Mouse (Mus musculus) mouse trophoblast stem cell (cell line): Measurements from ENCODE around the gene Morn2.
"Not testable (repeated sequence)": the region's sequence is repeated elsewhere in the genome, so short reads cannot be mapped to it uniquely, and the experiment has no call there.

Experiments
- in situ Hi-C, 2 experiments: fragments of 300-500 bp; cut with MseI, MboI; formaldehyde crosslinking; loops; 2 replicates in 1 of 2; 3 replicates in 1 of 2; pipeline ENCODE4 v1.15.1; 2025

The Morn2 gene

DNA sequence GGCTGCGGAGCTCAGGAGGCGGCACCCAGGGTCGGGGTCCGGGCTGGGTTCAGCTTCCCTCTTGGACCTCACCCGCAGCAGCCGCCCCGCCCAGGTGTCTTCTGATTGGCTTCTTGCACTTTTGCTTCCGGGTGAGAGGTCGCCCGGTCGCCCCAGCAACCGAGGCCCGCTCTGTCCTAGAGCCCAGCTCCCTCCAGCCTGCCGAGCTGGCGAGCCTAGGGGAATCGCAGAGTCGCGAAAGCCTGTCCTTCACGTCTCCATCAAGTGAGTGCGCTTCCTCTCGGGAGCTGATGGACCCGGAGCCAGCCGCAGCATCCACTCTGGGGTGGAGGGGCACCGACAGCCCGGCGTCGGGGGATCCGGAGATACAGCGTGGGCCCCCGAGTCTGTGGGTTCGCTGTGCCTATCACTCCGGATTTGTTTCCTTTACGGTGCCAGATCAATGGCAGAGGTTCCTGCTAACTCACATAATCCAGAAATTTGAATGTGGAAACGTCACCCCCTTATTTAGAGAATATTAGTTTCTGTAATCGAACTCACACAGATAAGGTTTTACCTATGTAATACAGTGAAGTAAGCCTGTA lies at the start of gene Morn2, which contains the start of gene Dhx57:
Gene Morn2, plus strand, starts transcription at position 130 of the 584 bp plus-strand sequence.
Gene Dhx57, minus strand, starts transcription at position 403 of the 584 bp plus-strand sequence.
- in situ Hi-C loops = no loop called here

DNA sequence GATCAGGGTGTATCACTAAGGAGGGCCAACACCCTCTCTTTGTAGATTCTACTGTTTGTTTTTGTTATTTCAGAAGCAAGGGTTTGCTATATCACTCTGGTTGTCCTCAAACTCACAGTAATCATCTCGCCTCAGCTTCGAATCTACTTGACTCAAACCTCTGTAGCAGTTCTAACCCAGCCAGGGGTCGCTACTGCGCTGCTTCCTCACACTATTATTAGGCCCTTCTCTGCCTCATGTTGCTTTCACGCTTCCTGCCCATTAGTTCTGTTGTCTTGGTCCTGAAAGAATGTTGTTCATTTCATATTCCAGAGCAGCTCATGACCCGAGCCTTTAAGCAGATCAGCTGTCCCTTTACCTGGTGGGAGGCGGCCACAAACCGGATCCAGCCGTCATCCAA lies 48.4 kb upstream of the Morn2 start:
- in situ Hi-C loops = no loop called here

DNA sequence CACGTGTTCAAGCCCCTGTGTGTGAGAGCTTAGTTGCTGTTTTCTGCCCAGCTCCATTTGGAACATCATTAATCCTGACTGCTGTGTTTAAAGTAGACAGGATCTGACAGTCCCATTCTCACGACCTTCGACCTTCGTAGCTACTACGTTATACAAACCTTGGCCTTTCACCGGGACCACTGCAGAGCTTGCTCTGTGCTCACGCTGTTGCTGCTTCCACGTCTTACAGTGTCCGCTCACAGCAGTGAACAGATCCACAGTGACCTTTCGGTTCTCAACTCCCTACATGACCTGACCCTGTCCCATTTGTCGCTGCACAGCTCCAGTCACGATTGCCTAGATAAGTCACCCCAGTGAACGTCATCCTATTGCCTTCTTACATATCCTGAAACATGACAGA lies 46.9 kb upstream of the Morn2 start:
- in situ Hi-C loops = no loop called here

DNA sequence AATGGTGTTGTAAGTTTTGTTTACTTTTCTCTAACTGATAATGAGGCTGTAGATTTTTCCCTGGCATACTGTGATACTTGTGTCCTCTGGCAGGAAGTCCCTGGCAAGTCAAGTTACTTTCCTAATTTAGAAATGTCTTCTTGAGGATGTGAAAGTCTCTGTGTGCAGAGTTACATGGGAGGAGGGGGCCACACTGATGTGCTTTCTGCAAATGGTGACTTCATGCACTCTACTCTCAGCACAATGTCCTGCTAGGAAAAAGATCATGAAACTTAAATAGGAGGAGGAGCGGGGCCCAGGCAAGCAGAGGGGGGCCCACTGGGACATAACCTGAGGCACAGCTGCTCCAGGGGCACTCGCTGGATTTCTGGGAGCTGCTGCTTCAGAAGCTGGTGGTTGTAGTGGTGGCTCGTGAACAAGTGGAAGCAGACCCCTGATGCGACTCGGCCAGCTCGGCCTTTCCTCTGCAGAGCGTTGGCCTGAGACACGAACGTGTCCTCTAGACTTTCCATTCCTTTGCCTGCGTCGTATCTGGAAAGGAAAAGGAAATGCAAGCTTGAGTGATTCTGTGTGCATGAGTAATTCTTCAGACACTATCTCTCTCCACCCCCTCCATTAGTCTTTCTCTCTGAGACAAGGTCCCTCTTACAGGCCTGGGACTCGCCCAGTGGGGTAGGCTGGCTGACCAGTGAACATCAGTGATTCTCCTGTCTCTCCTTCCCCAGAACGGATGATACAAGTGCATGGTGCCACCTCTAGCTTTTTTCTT lies 37.1 kb upstream of the Morn2 start:
- in situ Hi-C loops = no loop called here

DNA sequence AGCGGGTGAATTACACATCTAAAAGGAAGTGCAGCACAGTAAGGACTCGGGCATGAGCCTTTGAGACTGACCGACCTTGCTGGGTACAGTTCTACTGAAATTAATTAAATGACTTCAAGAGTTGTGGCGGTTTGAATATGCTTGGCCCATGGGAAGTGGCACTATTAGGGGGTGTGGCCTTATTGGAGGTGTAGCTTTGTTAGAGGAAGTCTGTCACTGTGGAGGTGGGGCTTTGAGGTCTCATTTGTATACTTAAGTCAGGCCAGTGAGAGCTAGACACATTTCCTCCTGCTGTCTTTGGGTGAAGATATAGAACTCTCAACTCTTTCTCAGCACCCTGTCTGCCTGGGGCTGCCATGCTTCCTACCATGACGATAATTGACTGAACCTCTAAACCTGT lies 35.6 kb upstream of the Morn2 start:
- in situ Hi-C loops = no loop called here

DNA sequence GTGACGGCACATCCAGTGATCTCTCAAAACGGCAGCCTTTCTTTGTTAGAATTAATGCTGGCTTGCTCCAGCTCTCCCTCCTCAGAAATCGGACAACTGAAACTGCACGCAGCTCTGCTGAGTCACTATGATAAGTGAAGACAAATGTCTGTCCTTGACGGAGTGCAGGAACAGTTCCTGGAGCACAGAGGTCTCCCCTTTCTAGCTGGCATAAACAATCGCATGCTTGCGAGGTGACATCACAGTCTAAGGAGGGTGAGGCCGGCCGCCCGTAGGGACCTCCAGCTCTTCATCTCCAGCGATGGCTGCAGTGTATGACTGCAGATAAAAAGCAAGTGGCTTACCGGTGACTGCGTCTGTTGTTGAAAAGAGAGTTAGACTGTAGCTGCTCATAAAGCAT lies 34.8 kb upstream of the Morn2 start:
- in situ Hi-C loops = no loop called here

DNA sequence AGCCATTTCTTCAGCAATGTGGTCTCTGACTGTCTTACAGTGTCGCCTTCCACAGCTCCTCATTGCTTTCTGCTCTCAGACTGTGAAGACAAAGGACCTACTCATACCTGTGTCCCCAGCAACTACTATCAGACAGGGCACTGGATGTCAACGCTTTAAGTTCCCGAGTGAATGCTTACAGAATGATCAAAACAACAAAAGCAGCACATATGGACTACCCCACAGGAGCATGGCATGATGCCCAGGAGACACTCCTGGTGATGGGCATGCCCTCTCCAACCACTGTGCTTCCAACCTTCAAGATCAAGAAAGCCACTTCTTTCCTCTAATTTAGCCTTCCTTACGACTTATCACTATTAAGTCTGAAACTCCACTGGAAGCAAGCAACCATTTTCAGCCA lies 22.9 kb upstream of the Morn2 start:
- in situ Hi-C loops = no loop called here

DNA sequence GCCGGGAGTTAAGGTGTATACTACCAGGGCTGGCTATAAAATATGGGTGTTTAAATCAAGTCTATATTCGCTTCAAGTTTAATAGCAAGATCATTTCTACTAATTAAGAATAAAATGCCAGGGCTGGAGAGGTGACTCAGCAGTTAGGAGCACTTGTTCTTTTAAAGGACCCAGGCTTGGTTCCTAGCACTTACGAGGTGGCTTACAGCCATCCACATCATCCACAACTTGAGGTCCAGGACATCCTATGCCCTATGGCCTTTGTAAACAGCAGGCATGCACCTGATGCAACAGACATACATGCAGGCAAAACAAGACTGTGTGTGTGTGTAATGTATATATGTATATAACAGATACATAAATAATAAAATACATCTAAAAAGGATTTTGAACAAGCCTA lies 21.9 kb upstream of the Morn2 start:
- in situ Hi-C loops = no loop called here

DNA sequence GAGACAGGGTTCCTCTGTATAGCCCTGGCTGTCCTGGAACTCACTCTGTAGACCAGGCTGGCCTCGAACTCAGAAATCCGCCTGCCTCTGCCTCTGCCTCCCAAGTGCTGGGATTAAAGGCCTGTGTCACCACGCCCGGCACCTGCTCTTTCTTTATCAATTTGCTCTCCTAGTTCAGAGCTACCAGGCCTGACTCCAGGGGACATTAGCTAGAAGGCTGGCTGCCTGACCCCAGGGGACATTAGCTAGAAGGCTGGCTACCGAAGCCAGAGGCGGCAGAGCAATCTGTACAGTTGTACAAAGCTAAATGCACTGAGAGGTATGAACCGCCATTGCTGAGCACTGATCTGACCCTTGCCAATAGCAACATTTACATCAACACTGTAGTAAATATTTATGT lies 19.4 kb upstream of the Morn2 start:
- in situ Hi-C loops = not testable (repeated sequence)

DNA sequence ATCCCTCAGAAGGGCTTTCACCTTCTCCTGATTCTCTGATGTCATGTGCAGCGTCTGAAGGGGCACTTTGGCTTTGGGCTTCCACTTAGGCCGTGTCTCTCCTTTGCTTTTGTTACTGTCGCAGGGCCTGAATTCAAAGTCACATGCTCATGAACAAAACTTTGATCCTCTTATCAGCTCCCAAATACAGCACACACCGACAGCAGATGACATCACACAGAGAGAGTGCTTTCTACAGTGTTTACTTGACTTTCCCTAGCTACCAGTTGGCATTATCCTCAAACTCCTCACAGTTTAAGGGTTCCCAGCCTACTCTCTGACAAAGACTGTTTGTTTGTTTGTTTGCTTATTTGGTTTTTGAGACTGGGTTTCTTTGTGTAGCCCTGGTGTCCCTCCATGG lies 11.7 kb upstream of the Morn2 start:
- in situ Hi-C loops = no loop called here

DNA sequence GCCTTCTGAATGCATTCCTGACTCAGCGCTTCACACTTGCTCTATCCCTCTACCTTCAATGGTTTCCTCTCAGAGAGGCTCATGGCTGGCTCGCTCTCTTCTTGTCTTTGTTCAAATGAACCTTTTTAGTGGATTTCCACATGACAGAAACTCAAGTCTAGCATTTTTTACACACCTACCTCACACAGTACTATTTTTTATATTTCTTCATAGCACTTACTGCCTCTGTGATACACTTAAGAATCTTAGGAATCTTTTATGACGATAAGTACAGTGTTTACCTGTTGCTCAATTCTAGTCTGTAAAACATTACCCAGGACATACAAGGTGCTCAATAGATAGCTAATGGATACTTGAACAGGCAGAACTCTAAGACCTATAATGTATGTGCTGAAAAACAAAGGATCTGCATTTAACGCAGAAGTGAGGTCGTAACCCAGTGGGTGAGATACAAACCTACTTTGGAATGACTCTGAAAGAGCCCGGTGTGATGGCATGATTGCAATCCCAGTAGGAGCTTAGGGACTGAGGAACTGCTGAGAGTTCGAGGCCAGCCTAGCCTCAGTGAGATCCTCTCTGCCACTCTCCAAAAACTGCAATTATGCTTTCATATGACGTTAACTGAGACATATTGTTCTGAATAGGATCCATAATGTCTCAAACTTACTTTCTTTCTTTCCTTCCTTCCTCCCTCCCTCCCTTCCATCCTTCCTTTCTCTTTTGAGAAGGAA lies 10.5 kb upstream of the Morn2 start:
- in situ Hi-C loops = no loop called here

DNA sequence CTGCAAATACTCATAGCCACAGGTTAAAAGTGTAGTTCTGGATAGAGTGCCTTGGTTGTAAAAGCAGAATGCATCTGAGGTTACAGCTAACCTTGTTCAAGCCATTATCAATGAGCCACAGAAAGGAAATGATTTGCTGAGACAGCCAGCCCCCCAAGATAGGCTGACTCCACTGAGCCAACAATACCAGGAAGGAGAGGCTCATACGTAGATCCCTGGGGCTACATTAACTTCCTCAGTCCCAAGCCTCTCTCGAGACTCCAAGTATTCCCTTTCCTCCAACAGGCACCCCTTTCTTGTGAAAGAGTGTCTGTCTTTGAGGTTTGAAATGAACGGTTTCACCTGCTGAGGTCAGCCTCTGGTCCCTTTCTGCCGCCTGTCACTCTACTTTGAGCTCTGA lies 5.6 kb upstream of the Morn2 start:
- in situ Hi-C loops = no loop called here

DNA sequence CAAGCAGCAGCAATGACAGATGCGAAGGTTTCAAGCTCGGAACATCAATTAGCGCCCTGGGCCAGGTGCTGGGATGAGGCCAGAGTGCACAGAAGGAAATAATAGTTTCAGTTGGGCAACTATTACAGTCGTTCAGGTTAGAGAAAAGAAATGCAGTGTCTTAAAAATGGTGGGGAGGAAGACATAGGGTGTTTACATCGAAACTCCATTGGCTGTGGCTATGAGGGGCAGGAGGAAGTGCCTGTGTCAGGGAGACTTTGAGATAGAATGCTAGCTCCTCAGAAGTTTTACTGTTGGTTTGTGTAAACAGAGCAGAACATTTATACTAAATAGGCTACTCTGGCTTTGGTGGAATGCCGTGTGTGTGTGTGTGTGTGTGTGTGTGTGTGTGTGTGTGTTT lies 2.0 kb upstream of the Morn2 start:
- in situ Hi-C loops = no loop called here

DNA sequence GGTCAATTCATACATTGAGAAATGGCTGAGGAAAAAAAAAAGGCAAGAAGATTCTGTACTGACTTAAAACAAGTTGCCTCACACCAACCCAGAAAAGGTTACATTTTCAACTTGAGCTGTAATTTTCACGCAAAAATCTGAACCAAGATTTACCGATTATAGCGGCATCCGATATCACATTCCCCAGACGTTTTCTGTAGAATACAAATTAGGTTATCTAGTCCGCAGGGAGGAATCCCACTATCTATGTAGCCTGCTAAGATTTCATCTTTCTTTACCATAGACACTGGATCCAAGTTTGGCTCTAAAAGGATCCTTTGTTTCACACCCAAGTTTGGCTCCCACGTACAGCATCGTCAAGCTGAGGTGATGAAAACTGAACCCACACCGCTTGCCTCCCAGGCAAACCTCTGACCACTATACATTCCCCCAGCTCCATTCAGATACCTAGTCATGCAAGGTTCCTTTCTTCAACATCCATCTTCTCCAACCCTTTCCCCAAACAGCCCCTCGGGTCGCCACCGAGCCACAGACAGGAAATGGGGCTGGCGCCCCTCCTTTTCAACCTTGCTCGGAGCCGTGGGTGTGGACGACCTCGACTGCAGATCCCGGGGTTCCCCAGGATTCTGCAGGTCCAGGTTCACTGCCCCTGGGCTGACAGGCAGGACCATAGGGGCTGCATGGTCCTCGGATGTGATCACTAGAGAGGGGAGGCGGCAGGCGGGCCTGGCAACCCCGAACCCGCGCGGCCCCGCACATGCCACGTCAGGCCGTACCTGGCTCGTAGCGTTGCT lies 526 bp upstream of the Morn2 start:
- in situ Hi-C loops = no loop called here

DNA sequence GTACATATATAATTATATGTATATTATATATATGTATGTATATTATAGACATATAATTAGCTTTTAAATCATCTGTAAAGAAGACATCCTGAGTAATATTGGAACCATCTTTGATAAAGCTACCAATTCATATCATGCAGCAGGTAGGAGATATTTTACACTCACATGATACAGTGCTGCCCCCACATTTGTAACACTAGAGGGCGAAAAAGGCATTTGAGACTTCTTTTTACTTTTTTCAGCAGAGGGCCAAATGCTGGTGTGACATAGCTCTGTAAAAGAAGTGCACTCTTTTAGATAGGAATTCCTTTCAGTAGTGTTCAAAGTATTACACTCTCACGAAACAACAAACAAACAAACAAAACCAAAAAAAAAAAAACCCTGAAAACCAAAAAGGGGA lies 1.1 kb downstream of the Morn2 start:
- in situ Hi-C loops = no loop called here

DNA sequence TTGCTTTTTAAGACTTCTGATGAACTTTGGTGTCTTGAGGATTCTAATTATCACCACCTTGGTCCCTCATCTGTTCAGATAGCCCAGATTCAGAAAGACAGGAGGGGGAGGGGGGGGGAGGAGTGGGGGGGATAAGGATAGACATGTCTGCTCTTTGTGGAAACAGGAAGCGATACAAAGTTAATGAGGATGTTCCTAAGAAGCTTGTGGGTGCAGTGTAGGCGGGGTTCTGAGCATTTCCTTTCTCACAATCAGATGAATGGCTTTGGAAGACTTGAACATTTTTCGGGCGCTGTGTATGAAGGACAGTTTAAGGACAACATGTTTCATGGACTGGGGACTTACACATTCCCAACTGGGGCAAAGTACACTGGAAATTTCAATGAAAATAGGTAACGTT lies 5.3 kb downstream of the Morn2 start:
- in situ Hi-C loops = no loop called here

DNA sequence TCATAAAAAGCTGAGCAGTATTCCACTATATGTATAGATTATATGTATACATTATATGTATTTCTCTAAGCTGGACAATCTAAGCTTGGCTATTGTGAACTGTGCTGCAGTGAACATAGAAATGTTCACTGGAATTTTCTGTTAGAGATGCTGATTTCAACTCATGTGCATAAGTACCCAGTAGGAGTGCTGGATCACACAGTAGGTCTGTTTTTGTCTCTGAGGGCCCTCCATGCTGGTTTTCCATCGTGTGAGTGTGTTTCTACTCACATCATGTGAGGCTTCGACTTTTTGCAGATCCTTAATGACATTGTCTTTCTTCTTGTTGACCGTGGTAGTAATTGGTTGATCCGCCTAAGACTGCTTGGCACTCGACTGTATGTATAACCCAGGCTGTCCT lies 8.8 kb downstream of the Morn2 start:
- in situ Hi-C loops = no loop called here

DNA sequence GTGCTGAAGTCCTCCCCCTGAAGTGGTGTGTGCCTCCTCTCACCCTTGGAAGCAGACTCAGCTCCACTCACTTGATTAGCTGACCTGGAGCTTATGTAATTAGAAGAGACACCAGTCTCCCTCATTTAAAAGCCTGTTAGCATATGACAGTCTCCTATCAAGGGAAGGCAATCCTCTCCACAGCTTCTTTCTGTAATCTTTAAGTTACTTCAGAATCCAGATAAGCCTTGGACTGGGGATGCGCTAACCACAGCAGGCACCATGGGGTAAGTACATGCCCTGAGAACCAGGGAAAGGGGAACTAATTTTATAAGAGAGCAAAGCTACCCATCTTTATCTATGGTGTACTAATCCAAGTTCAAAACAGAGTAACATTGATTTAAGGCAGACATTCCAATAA lies 17.2 kb downstream of the Morn2 start, which contains the start of gene Arhgef33:
Gene Arhgef33, plus strand, starts transcription at position 157 of the 400 bp plus-strand sequence.
- in situ Hi-C loops = no loop called here

DNA sequence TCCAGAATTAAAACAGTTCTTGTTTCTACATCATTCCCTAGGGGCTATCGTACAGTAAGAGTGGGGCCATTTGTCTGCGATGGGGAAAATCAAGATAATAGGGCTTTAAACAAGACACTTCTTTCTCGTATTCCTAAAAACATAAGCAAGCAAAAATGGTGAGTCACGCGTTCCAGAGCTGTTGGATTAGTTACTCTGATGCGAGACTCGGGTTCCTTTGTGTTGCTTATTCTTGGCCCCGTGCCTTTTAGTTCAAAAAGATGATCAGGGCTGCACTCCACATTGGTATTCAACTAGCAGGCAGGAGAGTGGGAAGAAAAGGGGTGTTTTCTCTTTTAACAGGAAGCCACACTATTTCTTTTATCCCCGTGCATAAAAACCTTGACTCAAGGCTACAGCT lies 21.8 kb downstream of the Morn2 start:
- in situ Hi-C loops = no loop called here

DNA sequence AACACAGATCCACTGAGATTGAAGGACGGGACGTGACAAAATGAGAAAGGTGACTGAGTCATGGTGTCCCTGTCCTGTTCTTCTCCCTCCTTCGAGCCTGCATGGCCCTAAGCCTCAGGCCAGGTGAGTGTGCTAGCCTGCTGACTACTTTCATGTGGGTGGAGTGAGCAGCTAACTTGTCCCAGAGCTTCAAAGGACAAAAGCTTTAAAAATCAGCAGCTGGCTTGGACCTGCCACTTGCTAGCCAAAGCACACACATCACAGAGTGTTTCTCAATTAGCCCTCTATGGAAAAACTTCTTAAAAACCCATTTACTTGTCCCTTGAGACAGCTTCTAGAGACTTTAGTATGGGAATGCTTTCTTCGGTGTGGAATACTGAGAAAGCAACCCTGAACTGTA lies 22.4 kb downstream of the Morn2 start:
- in situ Hi-C loops = no loop called here

DNA sequence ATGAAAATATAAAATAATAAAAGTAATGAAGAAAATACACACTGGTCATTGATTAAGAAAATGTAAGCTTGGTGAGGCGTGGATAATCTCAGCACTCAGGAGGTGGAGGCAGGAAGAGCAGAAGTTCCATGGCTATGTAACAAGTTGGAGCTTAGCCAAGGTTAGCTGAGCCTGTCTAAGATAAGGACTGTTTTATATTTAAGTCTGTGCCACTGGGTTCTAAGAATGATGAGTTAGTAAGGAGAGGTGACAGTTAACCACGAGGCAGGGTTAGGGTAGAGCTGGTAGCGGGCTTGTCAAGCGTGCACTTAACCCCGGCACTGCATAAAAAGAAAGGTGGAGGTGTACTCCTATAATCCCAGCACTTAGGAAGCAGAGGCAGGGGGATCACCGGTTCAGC lies 32.2 kb downstream of the Morn2 start:
- in situ Hi-C loops = no loop called here

DNA sequence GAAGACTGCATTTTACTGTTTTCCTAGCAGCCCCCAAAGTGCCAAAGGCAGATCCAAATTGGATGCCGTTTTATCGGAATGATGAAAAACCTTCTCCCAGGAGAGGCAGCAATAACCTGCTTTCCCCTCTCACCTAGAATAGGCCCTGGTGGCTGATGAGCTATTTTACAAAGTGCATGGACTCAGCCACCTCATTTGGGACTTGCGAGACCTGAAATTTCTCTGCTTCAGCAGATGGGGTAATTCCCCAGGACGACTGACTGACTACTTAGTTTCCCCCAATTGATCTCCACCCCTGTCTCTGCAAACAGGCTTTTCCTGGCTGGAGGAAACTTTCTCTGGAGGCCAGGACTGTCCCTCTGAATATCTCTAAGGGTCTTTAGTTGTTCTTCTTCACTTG lies 33.0 kb downstream of the Morn2 start:
- in situ Hi-C loops = no loop called here
